Mouse (Mus musculus) ES-E14 (cell line): Measurements from ENCODE around the gene 3110082I17Rik.

ENCODE experiments used
- CHD2 ChIP-seq: IDR thresholded peaks from 2 replicates; pipeline ENCODE4 v1.6.1; 2014; ENCODE audit warnings: mild to moderate bottlenecking, low read depth, low read length, inconsistent platforms
- HCFC1 ChIP-seq: IDR thresholded peaks from 2 replicates; pipeline ENCODE4 v1.6.1; 2012; ENCODE audit warnings: low read length, inconsistent platforms, borderline replicate concordance; ENCODE audit not compliant: insufficient read depth
- ZC3H11A ChIP-seq: IDR thresholded peaks from 2 replicates; pipeline ENCODE4 v1.6.1; 2012; ENCODE audit warnings: low read depth, mild to moderate bottlenecking, inconsistent platforms, low read length, borderline replicate concordance

DNA sequence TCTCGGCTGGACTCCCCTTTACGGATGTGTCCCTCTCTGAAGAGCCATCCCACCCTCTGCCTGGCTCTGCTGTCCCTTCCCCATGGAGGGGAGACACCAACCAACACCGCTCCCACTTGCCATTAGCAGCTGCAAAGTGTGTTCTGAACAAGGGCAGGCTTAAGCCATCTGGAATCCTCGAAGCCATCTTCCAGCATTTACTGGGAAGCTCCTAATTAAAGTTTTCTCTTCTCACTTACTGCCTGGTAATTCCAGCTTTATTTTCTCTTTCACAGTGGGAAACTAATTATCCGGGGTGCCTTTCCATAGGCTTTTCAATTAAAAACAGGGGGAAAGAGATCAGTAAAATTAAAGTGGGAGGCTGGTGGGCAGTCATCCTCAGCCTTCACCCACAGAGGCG is 28.0 kb downstream of the 3110082I17Rik start:
- TF ChIP-seq CHD2 (no peak), HCFC1 (no peak), ZC3H11A (no peak)
